Mouse (Mus musculus) C3H10T1/2 (cell line): ENCODE data around the gene Naglu. TPM values are rescaled to one million over a fixed set of nuclear protein-coding genes. Genes with fewer than 3 reads are reported as not detected.

ENCODE experiments used
- polyA plus RNA-seq, 2 experiments: library from polyadenylated mRNA; unstranded; fragments of >200 nt; fragmentation: generic; extraction: Trizol; gene quantifications; one replicate each; pipeline ENCODE4 v1.2.1; 2012; ENCODE audit warnings: missing spikeins in 2 of 2

Gene Naglu
- 10 to 100 TPM; 21.6 to 69.1 TPM for polyA plus RNA-seq

DNA sequence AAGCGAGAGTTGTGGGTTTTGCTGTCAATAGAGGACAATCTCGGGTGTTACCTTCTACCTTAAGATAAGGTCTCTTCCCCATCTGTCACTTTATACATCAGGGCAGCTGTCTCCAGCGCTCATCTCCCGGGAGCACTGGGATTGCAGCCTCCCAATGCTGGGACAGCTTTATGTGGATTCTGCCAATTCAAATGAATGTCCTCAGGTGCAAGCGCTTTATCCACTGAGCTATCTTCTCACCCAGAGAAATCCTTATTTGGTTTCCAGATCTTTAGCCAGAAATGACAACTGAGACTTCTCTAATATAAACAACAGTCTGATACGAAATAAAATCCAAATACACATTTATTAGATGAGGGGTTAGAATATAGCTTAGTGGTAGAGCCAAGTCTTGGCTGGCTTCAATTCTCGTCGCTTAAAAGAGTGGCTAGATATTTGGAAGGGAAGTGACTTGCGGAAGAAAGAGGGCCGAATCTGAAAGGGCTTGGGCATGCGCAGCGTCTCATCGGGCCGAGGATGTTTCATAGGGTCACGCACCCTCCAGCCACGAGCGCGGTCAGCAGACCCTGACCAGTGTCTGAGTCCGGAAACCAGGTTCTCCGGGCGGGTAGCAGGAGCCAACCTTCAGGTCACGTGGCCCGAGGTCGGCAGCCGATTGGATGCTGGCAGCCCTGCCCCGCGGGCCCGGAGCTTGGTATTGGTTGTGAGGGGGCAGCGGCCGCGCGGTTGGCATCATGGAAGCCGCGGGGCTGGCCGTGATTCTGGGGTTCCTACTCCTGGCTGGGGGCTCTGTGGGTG lies at the start of gene Naglu:
Gene Naglu (plus strand): TSS at position 622 of the 798 bp plus-strand sequence.

GRCm38 (mm10) chr11:101078121-101078520 lies 8.3 kb downstream of the Naglu start, which contains the start of gene Hsd17b1:
TSS of gene Hsd17b1 (plus strand) at chr11:101078411.

DNA sequence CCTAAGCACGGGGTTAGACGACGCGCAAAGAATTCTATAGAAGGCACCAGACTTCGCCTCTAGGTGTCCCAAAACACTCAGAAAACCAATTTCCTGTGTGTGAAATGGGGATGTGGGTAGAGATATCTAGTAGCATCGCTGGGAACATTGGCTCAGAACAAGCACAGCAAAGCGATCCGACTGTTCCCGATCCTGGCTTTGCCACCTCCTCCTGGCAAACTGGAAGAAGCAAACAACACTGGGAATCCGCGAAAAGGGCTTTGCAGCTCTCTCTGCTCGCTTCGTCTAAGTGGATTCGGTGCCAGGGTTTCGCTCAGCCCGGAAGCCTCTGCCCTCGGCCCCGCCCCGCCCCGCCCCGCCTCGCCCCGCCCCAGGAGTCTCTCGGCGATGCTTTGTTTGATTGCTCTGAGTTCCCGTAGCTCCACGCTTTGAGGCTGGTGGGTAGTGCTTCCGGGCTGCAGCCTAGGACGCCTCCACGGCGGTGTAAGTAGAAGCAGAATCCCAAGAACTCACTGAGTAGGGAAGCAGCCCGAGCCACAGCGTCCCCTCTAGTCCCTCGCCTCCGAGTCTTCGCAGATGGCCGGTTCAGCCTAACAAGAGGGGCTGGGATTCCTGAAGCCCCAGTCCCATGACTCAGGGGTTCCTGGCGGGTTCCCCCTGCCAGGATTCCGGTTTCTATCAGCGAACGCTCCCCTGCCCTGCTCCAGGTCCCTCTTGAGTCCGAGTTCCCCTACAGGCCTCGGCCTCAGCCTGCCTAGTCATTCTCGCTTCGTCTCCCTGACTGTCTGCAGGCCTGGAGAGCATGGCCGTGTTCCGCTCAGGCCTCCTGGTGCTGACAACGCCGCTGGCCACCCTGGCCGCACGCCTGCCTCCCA lies 12.6 kb downstream of the Naglu start, which contains the start of gene Coasy:
Gene Coasy (plus strand): TSS at position 358 of the 875 bp plus-strand sequence.

DNA sequence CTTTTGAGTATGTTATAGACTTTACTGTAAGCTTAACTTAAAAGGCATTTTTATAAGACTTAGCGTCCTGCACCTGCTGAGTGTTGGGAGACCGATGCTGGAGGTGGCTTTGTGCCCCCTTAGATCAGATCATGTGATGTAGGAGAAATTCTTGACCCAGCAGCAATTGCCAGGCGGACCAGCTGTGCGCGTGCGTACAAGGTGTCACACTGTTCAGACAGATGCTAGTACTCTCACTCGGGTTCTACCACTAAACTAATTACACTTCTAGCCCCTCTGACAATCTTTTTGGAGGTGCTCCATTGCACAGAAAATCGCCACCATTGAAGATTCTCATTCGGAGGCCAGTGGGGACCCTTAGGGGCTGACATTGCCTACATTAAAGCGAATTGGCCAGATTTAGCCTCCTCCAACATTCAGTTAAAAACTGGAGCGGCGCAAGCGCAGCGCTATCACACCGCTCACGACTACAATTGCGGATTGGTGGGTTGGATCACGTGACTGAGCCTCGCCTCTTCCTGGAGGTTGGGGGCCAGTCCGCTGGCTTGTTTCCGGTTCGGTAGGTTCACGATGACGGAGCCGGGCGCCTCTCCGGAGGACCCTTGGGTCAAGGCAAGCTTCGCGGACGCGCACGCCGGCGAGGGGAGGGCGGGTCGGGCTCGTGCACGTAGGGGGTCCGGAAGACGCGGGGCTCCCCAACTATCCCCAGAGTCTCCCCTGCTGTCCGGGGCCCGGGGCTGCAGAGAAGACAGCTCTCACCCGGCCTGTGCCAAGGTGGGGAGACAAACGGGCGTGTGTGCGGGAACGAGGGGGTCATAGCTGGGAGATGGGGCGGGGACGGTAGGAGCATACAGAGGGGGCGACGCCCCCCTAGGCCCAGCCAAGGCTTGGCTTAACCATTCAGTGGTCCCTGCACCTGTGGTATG lies 17.2 kb downstream of the Naglu start, which contains the start of gene Mlx:
Gene Mlx (plus strand): TSS at position 522 of the 926 bp plus-strand sequence.

DNA sequence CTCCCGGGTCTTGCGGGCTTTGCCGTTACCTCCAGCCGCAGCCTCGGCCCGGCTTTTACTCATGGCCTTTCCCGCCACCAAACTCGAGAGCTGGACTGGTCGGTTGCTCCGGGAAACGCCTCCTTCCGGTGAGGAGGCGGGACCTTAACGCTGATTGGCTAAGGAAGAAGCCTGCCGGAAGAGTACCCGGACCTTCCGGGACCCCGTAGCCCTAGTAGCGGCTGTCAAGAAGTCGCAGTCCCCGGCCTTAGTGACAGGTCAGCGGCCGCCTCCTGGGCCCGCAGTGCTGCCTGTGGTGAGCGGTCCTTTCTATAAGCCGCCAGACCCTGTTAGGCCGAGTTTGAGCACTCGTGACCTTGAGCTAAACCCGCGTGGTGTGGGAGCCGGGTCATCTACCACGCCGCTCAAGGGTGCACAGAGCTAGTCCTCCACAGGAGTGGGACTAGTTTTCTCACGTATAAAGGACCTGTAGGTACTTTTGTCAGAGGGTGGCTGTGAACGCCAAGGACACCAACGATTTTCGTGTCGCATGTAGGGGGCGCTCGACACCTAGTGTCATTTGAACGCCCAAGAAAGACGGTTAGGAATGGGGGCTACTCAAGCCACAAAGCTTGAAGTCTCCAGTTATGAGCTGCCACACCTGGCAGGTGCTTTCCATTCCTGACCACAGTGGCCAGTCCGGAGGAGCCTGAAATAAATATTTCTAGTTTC lies 25.7 kb downstream of the Naglu start, which contains the start of gene Psmc3ip:
Gene Psmc3ip (minus strand): TSS at position 123 of the 711 bp plus-strand sequence.

GRCm38 (mm10) chr11:101119761-101120544 lies 50.1 kb downstream of the Naglu start, which contains the start of the genes Retreg3 and Tubg1:
TSS of gene Retreg3 (minus strand) at chr11:101119893.
TSS of gene Tubg1 (plus strand) at chr11:101119938.

Other genes with a start within 250 kb of the Naglu start
- gene Stat5b, start 219.3 kb upstream of the Naglu start, polyA plus RNA-seq = 10 to 100 TPM in 1 of 2 experiments, 1 to 10 TPM in 1; 4.0 to 25.5 TPM
- 10 to 100 TPM in 1 of 2 experiments, 1 to 10 TPM in 1; 5.4 to 67.1 TPM for gene Stat5a, start 210.7 kb upstream of the Naglu start, polyA plus RNA-seq
- gene Stat3, start 130.5 kb upstream of the Naglu start, polyA plus RNA-seq = 10 to 100 TPM in 1 of 2 experiments, 1 to 10 TPM in 1; 5.2 to 83.6 TPM
- gene Cavin1, start 99.1 kb upstream of the Naglu start, polyA plus RNA-seq = 1,000 to 10,000 TPM in 1 of 2 experiments, 100 to 1,000 TPM in 1; 353 to 1,064 TPM
- gene Atp6v0a1, start 60.6 kb upstream of the Naglu start, polyA plus RNA-seq = 10 to 100 TPM; 22.1 to 58.2 TPM
- under 1 TPM; 0.02 to 0.50 TPM for gene Hsd17b1, start 8.4 kb downstream of the Naglu start, polyA plus RNA-seq
- gene Coasy, start 12.6 kb downstream of the Naglu start, polyA plus RNA-seq = 10 to 100 TPM; 24.7 to 42.6 TPM
- gene Mlx, start 17.3 kb downstream of the Naglu start, polyA plus RNA-seq = 10 to 100 TPM; 23.4 to 30.0 TPM
- gene Psmc3ip, start 25.4 kb downstream of the Naglu start, polyA plus RNA-seq = 10 to 100 TPM; 10.9 to 17.0 TPM
- gene Retreg3, start 49.9 kb downstream of the Naglu start, polyA plus RNA-seq = 10 to 100 TPM; 18.5 to 57.2 TPM
- gene Tubg1, start 49.9 kb downstream of the Naglu start, polyA plus RNA-seq = 100 to 1,000 TPM in 1 of 2 experiments, 10 to 100 TPM in 1; 79.8 to 132 TPM
- gene Tubg2, start 85.9 kb downstream of the Naglu start, polyA plus RNA-seq = under 1 TPM; 0.08 to 0.42 TPM
- gene Cntnap1, start 100.5 kb downstream of the Naglu start, polyA plus RNA-seq = 1 to 10 TPM in 1 of 2 experiments, under 1 TPM in 1; 0.25 to 4.2 TPM
- 10 to 100 TPM; 19.4 to 50.6 TPM for gene Plekhh3, start 101.3 kb downstream of the Naglu start, polyA plus RNA-seq
- 1 to 10 TPM in 1 of 2 experiments, under 1 TPM in 1; 0.15 to 1.9 TPM for gene Ccr10, start 105.4 kb downstream of the Naglu start, polyA plus RNA-seq
- gene Ezh1, start 156.5 kb downstream of the Naglu start, polyA plus RNA-seq = 10 to 100 TPM in 1 of 2 experiments, 1 to 10 TPM in 1; 2.5 to 59.5 TPM
- gene Ramp2, start 176.0 kb downstream of the Naglu start, polyA plus RNA-seq = 10 to 100 TPM in 1 of 2 experiments, under 1 TPM in 1; 0.06 to 11.4 TPM
- 100 to 1,000 TPM; 160 to 255 TPM for gene Vps25, start 183.7 kb downstream of the Naglu start, polyA plus RNA-seq
- 10 to 100 TPM in 1 of 2 experiments, under 1 TPM in 1; 0.75 to 15.8 TPM for gene Wnk4, start 190.6 kb downstream of the Naglu start, polyA plus RNA-seq
- gene Cntd1, start 209.0 kb downstream of the Naglu start, polyA plus RNA-seq = under 1 TPM in 1 of 2 experiments, not detected in 1; 0.31 TPM
- gene Coa3, start 209.1 kb downstream of the Naglu start, polyA plus RNA-seq = 100 to 1,000 TPM; 129 to 135 TPM
- gene Becn1, start 232.3 kb downstream of the Naglu start, polyA plus RNA-seq = 100 to 1,000 TPM in 1 of 2 experiments, 10 to 100 TPM in 1; 26.7 to 146 TPM
- 10 to 100 TPM; 40.8 to 46.7 TPM for gene Psme3, start 246.2 kb downstream of the Naglu start, polyA plus RNA-seq